Mouse (Mus musculus) midbrain, postnatal 0 days (tissue): ENCODE measurements around the gene Arrdc1. TPM values are rescaled to one million over a fixed set of nuclear protein-coding genes. Genes with fewer than 3 reads are reported as not detected.

Source experiments
- ATAC-seq: fragments of 200-750 bp; cut with Nextera tagmentation; 2 replicates; pipeline ENCODE4 v1.8.0; 2017; ENCODE audit warnings: moderate number of reproducible peaks, mild to moderate bottlenecking, moderate TSS enrichment, moderate library complexity; ENCODE audit not compliant: low FRiP score
- DNase-seq: peaks from one replicate; pipeline ENCODE4 v3.0.0-alpha.2; 2015; ENCODE audit warnings: low spot score
- H3K27ac ChIP-seq: fragments of 300-500 bp; sonication (generic); 2 replicates; pipeline ENCODE4 v1.5.1; 2014; ENCODE audit warnings: low read depth, mild to moderate bottlenecking, low read length, mixed read lengths
- H3K27me3 ChIP-seq: fragments of 300-500 bp; sonication (generic); 2 replicates; pipeline ENCODE4 v1.6.1; 2014; ENCODE audit warnings: low read length, control low read depth, mixed read lengths; ENCODE audit not compliant: insufficient read depth
- H3K36me3 ChIP-seq: fragments of 300-500 bp; sonication (generic); 2 replicates; pipeline ENCODE4 v1.6.1; 2014; ENCODE audit warnings: low read length, control low read depth, mixed read lengths; ENCODE audit not compliant: insufficient read depth
- H3K4me1 ChIP-seq: fragments of 300-500 bp; sonication (generic); 2 replicates; pipeline ENCODE4 v1.6.1; 2014; ENCODE audit warnings: mild to moderate bottlenecking, control low read depth, antibody characterized with exemption, low read length, mixed read lengths; ENCODE audit not compliant: insufficient read depth
- H3K4me2 ChIP-seq: fragments of 300-500 bp; sonication (generic); 2 replicates; pipeline ENCODE4 v1.6.1; 2014; ENCODE audit warnings: low read depth, mild to moderate bottlenecking, low read length, mixed read lengths; ENCODE audit not compliant: poor library complexity, severe bottlenecking
- H3K4me3 ChIP-seq: fragments of 300-500 bp; sonication (generic); 2 replicates; pipeline ENCODE4 v1.5.1; 2014; ENCODE audit warnings: low read depth, mild to moderate bottlenecking, low read length, moderate library complexity
- H3K9ac ChIP-seq: fragments of 300-500 bp; sonication (generic); replicated peaks from 2 replicates; pipeline ENCODE4 v1.6.1; 2014; ENCODE audit warnings: mild to moderate bottlenecking, low read length, moderate library complexity, mixed read lengths; ENCODE audit not compliant: poor library complexity, severe bottlenecking
- H3K9me3 ChIP-seq: fragments of 300-500 bp; sonication (generic); 2 replicates; pipeline ENCODE4 v1.6.1; 2016; ENCODE audit warnings: low read length, control low read depth
- CTCF ChIP-seq: IDR thresholded peaks from 2 replicates; pipeline ENCODE4 v1.5.1; 2016; ENCODE audit warnings: antibody characterized with exemption, mild to moderate bottlenecking
- WGBS: fragments of 180-500 bp; shearing (Covaris S2); extraction: QIAGEN DNeasy Blood & Tissue Kit; methylation state at CpG from one replicate; pipeline ENCODE4 v1.1.7; 2014; 5-methylcytosine and 5-hydroxymethylcytosine counted together
- polyA plus RNA-seq: library from polyadenylated mRNA; unstranded; fragments of >200 nt; fragmentation: Nextera tagmentation; extraction: Ambion mirVana; gene quantifications from 2 replicates; pipeline ENCODE4 v1.2.1, GENCODE M21; 2015
- total RNA-seq: library from RNA; depleted of rRNA; stranded (reverse); fragments of >200 nt; gene quantifications from 2 replicates; pipeline ENCODE4 v1.2.3, GENCODE M21; 2014

The Arrdc1 gene
- total and polyA plus RNA-seq, 2 experiments from 2014 or later, result 44.7 to 55.7 TPM

DNA sequence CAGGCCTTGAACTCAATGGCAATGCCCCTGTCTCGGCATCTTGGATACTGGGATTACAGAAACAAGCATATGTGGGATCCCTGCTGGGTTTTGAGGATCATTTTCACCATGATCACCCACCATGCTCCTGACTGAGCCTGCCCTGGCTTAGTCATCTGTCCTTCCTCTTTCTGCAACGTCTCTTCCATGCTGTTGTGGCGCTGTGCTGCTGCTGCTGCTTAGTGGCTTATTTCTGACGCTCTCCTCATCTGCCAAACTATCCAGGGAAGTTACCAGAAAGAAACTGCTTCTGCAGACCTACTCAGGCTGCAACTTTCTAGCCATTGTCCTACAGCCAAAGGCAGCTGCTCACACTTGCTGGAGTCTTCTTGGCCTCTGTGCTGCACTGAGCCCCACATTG lies 35.3 kb upstream of the Arrdc1 start:
- H3K9ac ChIP-seq, result no peak overlapping the region
- no peak for TF ChIP-seq CTCF
- no peak for ATAC-seq
- no peak for DNase-seq
- WGBS, result 84% methylated on average over 4 of the region's 4 CpGs
- peaks cover 28% of the 10 kb centered on the region for H3K36me3 ChIP-seq
- no peaks in the 10 kb centered on the region for H3K27me3 ChIP-seq
- H3K27ac ChIP-seq, result no peak overlapping the region
- no peak overlapping the region for H3K4me2 ChIP-seq
- no peak overlapping the region for H3K4me3 ChIP-seq
- no peaks in the 10 kb centered on the region for H3K9me3 ChIP-seq
- H3K4me1 ChIP-seq, result peaks cover 3% of the 10 kb centered on the region; the same call in 1 of the 2 replicates

DNA sequence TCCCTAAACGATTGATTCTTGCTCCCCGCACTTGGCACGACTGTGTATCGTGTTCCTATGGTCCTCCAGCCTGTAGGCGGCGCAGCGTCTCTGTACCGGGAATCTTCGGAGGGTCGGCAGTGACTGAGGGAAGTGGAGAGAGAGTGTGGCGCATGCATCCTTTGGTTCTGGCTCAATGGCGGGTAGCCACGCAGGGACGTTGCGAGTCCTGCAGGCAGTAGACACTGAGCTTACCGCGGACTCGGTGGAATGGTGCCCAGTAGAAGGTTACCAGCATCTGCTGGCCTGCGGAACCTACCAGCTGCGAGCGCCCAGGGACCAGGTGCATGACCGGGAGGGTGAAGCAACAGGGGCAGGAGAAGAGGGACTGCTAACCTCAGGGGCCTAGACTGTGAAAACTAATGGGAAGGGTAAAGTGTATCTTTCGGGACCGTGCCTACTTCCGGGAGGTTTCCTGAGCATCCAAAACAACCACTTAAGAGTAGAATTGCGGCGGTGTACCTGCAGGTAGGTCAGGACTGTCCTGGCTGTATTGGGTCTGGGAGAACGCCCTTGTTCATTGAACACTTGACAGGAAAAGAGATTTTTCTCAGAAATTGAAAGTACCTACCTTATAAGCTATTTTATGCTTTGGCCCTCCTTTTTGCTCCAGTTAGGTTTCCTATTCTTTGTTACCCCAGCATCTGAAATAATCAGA lies 27.4 kb upstream of the Arrdc1 start, which contains the start of gene Dph7:
Gene Dph7 (plus strand): TSS at position 97 of the 697 bp plus-strand sequence.
- Histone ChIP-seq H3K9me3 (no peaks in the 10 kb centered on the region), H3K4me1 (peaks cover 6% of the 10 kb centered on the region; the same call in 1 of the 2 replicates), H3K36me3 (peaks cover 35% of the 10 kb centered on the region), H3K27me3 (no peaks in the 10 kb centered on the region), H3K4me2 (peak within 1 kb of the TSS; percentile 82), H3K4me3 (peak within 1 kb of the TSS; percentile 78), H3K9ac (peak within 1 kb of the TSS; percentile 88), H3K27ac (peak within 1 kb of the TSS; percentile 77)
- peak; percentile 98 for TF ChIP-seq CTCF
- DNase-seq, result peak; percentile 92
- peak; percentile 92 for ATAC-seq
- WGBS, result 1% methylated on average over 28 of the region's 28 CpGs

DNA sequence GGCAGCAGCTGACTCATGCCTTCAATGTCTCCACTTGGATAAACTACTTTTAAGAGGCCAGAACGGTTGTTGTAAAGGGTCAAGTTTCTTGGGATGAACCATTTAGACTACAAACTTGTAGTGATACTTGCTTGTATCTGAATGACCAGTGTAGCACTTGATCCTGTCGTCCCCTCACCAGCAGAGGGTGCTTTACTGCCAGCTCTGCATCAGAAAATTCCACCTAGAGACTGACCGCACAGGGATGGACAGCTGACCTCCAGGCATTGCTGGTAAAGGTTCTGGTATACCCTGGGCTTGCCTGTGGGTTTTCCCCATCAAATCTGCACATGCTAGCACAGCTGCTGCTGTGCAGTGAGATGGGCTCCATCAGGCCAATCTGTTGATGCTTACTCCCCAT lies 25.9 kb upstream of the Arrdc1 start:
- no peak for ATAC-seq
- Histone ChIP-seq H3K9ac (no peak overlapping the region), H3K4me2 (no peak overlapping the region), H3K36me3 (peaks cover 30% of the 10 kb centered on the region), H3K4me3 (no peak overlapping the region), H3K27ac (no peak overlapping the region), H3K9me3 (no peaks in the 10 kb centered on the region), H3K27me3 (no peaks in the 10 kb centered on the region), H3K4me1 (peaks cover 6% of the 10 kb centered on the region; the same call in 1 of the 2 replicates)
- TF ChIP-seq CTCF, result peak; percentile 73
- WGBS, result 31% methylated on average over 3 of the region's 3 CpGs
- peak; percentile 40 for DNase-seq

DNA sequence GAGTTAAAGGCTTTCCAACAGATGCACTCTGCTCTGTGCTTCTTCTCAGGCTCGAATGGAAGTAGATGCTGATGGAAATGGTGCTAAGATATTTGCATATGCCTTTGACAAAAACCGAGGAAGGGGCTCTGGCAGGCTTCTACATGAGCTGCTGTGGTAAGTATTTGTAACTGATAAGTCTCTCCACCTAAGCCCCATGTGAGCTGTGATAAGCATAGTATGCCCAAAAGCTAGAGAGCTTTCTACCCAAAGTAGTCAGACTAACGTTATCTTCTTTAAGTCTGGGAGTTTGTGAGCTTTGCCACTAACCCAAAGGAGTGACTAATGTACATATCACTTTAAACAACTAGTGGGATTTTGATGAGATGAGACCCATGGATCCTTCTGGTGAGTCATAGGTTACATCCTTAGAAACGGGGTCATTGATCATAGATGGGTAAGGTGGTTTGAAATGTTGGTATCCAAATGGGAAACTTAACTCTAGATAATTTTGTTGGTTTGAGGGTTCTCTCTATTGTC lies 17.5 kb upstream of the Arrdc1 start:
- H3K9me3 ChIP-seq, result no peaks in the 10 kb centered on the region
- no peaks in the 10 kb centered on the region for H3K27me3 ChIP-seq
- ATAC-seq (no peak), DNase-seq (no peak)
- no peak for TF ChIP-seq CTCF
- peaks cover 5% of the 10 kb centered on the region; the same call in 1 of the 2 replicates for H3K4me1 ChIP-seq
- H3K4me3 ChIP-seq, result no peak overlapping the region
- H3K4me2 ChIP-seq, result no peak overlapping the region
- peaks cover 21% of the 10 kb centered on the region for H3K36me3 ChIP-seq
- no peak overlapping the region for H3K9ac ChIP-seq
- 87% methylated on average over 4 of the region's 4 CpGs for WGBS
- no peak overlapping the region for H3K27ac ChIP-seq

DNA sequence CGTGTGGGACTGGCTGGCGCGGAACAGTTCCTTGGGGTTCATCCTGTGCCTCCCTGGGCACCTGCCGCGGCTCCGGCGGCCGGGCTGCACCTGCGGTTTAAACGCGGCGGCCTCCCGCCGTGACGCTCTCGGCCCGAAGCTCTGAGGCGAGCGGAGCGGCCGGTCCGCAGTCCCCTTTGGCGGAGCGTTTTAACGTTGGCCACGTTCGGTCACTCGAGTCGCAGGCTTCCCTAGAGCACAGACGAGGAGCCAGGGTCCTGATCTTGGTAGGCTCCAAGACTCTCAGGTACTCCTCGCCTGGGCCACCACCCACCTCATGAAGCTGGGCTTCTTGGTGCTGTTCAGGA lies 15.1 kb upstream of the Arrdc1 start:
- no peak for TF ChIP-seq CTCF
- WGBS, result under 1% methylated on average over 31 of the region's 31 CpGs
- H3K4me2 ChIP-seq, result peak overlapping the region; percentile 95
- no peaks in the 10 kb centered on the region for H3K9me3 ChIP-seq
- H3K27ac ChIP-seq, result peak overlapping the region; percentile 63
- H3K4me3 ChIP-seq, result peak overlapping the region; percentile 98
- H3K36me3 ChIP-seq, result peaks cover 20% of the 10 kb centered on the region
- ATAC-seq, result no peak
- DNase-seq, result no peak
- H3K27me3 ChIP-seq, result no peaks in the 10 kb centered on the region
- peaks cover 5% of the 10 kb centered on the region; the same call in 1 of the 2 replicates for H3K4me1 ChIP-seq
- peak overlapping the region; percentile 88 for H3K9ac ChIP-seq
